Mouse (Mus musculus) heart, adult 2 months (tissue): ENCODE measurements at regions not wholly inside any gene's neighbourhood (a gene's known extent, or its start where the extent isn't known, plus 50 kb on each side); places are given as distances from the start of the nearest gene placed in this dataset.

Experiments
- CTCF ChIP-seq: fragments of 200-600 bp; IDR thresholded peaks from 2 replicates; pipeline ENCODE4 v1.8.1; 2022; ENCODE audit warnings: antibody characterized with exemption, mild to moderate bottlenecking, moderate library complexity
- EP300 ChIP-seq: fragments of 200-500 bp; IDR thresholded peaks from 2 replicates; pipeline ENCODE4 v1.6.1; 2011; ENCODE audit warnings: low read depth, low read length, control low read depth; ENCODE audit not compliant: insufficient read depth
- POLR2A ChIP-seq: fragments of 200-500 bp; IDR thresholded peaks from 2 replicates; pipeline ENCODE4 v1.6.1; 2011; ENCODE audit warnings: mild to moderate bottlenecking, low read depth, low read length, control low read depth; ENCODE audit not compliant: insufficient read depth

GRCm38 (mm10) chr7:71216808-71217207 is 134.5 kb downstream of the Gm10295 start:
- no peak for TF ChIP-seq CTCF
- no peak for TF ChIP-seq EP300
- TF ChIP-seq POLR2A: no peak
